Mouse (Mus musculus) thymus, adult 2 months (tissue): ENCODE data around the gene Itpkb. TPM values are rescaled to one million over a fixed set of nuclear protein-coding genes. Genes with fewer than 3 reads are reported as not detected.

Experiments
- DNase-seq: peaks from one replicate; pipeline ENCODE4 v3.0.0; 2021
- H3K27ac ChIP-seq: fragments of 200-500 bp; 2 replicates; pipeline ENCODE4 v1.5.1; 2012; ENCODE audit warnings: low read length, control low read depth; ENCODE audit not compliant: control insufficient read depth, insufficient read depth
- H3K27me3 ChIP-seq: fragments of 200-500 bp; 2 replicates; pipeline ENCODE4 v1.6.1; 2012; ENCODE audit warnings: mild to moderate bottlenecking, low read length, moderate library complexity, mixed read lengths; ENCODE audit not compliant: control insufficient read depth, insufficient read depth
- H3K36me3 ChIP-seq: fragments of 200-500 bp; 2 replicates; pipeline ENCODE4 v1.6.1; 2012; ENCODE audit warnings: mild to moderate bottlenecking, low read length, moderate library complexity; ENCODE audit not compliant: control insufficient read depth, insufficient read depth
- H3K4me1 ChIP-seq: fragments of 200-500 bp; replicated peaks from 2 replicates; pipeline ENCODE4 v1.6.1; 2012; ENCODE audit warnings: low read length; ENCODE audit not compliant: control insufficient read depth, insufficient read depth
- H3K4me3 ChIP-seq: fragments of 200-500 bp; 2 replicates; pipeline ENCODE4 v1.5.1; 2012; ENCODE audit warnings: mild to moderate bottlenecking, low read length, control low read depth, moderate library complexity; ENCODE audit not compliant: control insufficient read depth, insufficient read depth
- CTCF ChIP-seq: fragments of 200-500 bp; IDR thresholded peaks from 2 replicates; pipeline ENCODE4 v1.5.1; 2012; ENCODE audit warnings: mild to moderate bottlenecking, control low read depth, low read length, moderate library complexity, borderline replicate concordance; ENCODE audit not compliant: control insufficient read depth, poor library complexity, insufficient read depth; ENCODE audit errors: extremely low read depth
- POLR2A ChIP-seq: fragments of 200-500 bp; IDR thresholded peaks from 2 replicates; pipeline ENCODE4 v1.6.1; 2012; ENCODE audit warnings: mild to moderate bottlenecking, low read length, control low read depth, moderate library complexity; ENCODE audit not compliant: control insufficient read depth, poor library complexity, insufficient read depth; ENCODE audit errors: extremely low read depth
- whole genome bisulfite sequencing: fragments of 180-500 bp; shearing (Covaris S2); methylation state at CpG from one replicate; pipeline ENCODE4 v1.1.7; 2018; 5-methylcytosine and 5-hydroxymethylcytosine counted together
- polyA plus RNA-seq: library from polyadenylated mRNA; depleted of rRNA; stranded (reverse); fragments of >200 nt; gene quantifications from 2 replicates; pipeline ENCODE4 v1.2.3, GENCODE M21; 2012

Gene Itpkb
- polyA plus RNA-seq, 1 experiment, result 69.0 TPM

DNA sequence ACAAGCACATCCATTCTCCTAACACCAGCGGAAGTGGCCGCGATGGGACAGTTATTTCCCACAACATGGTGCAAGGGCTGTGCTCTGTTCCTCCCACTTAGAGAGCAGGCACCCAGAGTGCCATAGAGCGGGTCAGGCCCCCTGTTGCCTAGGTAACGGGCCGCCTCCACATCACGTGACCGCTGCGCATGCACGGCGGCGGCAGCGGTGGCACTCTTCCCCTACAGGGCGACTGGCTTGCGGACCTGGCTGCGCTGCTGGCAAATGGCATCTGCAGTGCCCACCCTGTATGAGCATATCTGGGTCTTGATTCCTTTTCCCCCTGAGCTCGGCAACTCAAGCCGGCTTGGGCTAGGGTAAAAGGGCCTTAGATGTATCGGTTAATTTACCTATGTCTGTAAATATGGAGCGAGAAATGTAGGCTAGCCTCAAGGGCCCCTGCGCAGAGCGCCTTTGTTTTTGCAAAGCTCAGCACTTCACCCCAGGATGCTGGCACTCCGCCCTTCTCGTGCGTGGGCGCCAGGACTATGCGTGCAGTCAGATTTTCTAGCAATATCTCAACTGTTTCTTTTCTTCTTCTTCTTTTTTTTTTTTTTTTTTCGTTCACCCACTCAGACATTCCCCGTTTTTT lies 35.0 kb downstream of the Itpkb start:
- peaks cover 58% of the 10 kb centered on the region for H3K4me1 ChIP-seq
- WGBS, result under 1% methylated on average over 29 of the region's 29 CpGs
- H3K27ac ChIP-seq, result peak overlapping the region; percentile 91
- H3K27me3 ChIP-seq, result no peaks in the 10 kb centered on the region
- DNase-seq, result peak; percentile 97
- peak; percentile 65; the same call in 1 of the 2 replicates for TF ChIP-seq CTCF
- TF ChIP-seq POLR2A, result peak; percentile 72
- peak overlapping the region; percentile 30 for H3K4me3 ChIP-seq
- H3K36me3 ChIP-seq, result no peaks in the 10 kb centered on the region

DNA sequence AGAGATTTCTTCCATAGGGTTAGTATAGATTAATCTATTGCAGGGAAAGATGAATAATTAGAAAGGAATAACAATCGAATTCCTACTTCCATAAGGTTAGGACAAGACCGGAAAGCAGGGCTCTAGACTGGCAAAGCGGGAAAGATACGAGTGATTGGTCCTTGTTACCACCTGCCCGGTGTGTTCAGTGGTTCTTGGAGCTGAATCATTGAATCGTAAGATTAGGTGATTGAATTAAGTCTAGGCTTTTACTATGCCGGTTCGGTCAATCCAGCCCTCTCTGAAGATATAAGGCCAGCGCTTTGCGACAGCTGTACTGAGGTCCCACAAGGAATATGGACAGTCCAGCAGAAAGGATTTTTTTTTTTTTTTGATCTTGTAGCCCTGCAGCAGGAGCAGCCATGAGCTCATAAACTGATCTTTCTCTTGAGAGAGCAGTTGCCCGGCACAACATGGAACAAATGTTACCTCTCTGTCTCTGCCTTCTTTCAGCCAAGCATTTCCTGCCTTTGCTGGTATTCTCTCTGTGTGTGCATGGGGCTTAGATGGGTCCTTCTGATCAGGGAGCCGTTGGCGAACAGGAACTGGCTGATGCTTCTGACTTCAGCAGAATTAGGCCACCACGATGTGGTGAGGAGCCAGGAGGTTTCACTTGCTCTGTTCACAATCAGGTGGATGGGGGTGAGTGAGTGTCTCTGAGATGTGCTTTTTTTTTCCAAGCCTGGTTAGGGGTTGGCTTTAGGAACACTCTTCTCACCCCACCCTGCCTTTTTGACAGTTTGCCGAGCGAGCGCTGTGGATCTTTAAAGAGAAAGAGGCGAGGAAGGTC lies 35.9 kb downstream of the Itpkb start:
- DNase-seq, result peak; percentile 67
- peak overlapping the region; percentile 97 for H3K27ac ChIP-seq
- TF ChIP-seq CTCF, result no peak
- TF ChIP-seq POLR2A, result no peak
- peaks cover 60% of the 10 kb centered on the region for H3K4me1 ChIP-seq
- H3K27me3 ChIP-seq, result no peaks in the 10 kb centered on the region
- 40% methylated on average over 18 of the region's 18 CpGs for WGBS
- H3K4me3 ChIP-seq, result peak overlapping the region; percentile 29
- H3K36me3 ChIP-seq, result no peaks in the 10 kb centered on the region

DNA sequence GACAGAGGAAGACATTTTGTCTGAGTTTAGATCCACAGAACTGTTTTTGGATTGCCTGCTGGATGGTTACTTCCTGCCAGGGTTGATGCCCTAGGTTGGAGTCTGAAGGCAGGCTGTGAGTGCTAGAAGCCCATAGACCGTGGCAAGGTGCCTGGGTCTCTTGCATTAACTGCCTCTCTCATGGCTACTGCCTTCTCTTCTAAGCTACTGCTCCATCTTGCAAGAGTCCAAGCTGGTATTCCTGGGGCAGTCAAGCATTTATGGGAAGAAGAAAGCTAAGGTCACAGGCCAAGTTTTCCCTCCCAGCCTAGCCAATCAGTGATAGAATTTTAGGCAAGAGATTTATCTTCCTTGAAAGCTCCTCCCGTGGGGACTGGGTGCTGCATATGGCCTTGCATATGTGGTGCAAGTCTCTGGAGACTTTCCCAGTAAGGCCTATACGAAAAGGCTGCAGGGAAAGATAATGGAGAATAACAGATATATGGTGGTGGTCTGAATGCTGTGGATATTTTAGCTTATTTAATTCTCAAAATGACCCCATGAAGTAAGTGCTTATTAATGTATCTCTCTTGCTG lies 36.8 kb downstream of the Itpkb start:
- 54% methylated on average over 3 of the region's 3 CpGs for WGBS
- H3K27ac ChIP-seq, result peak overlapping the region; percentile 97
- no peaks in the 10 kb centered on the region for H3K36me3 ChIP-seq
- H3K27me3 ChIP-seq, result no peaks in the 10 kb centered on the region
- no peak for TF ChIP-seq CTCF
- no peak for TF ChIP-seq POLR2A
- H3K4me3 ChIP-seq, result peak overlapping the region; percentile 29; the same call in 1 of the 2 replicates
- peaks cover 57% of the 10 kb centered on the region for H3K4me1 ChIP-seq
- DNase-seq, result no peak

DNA sequence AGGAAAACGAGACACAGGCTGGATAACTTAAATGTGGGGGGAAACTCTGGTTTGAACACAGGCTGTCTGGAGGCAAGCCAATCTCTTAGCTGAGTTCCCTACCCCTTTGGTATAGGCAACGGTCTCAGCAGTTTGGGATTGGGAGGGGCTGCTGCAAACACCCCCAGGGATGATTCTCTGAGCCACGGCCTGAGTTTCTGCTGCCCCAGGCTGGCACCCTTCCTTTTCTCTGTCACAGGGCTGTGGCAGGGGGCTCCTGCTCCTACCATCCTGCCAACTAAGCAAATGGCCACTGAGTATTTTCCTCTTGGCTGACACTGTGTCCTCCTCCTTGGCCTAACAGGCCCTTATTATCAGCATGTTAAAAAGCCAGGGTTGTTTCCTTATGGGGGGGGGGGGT lies 37.3 kb downstream of the Itpkb start:
- TF ChIP-seq POLR2A, result no peak
- TF ChIP-seq CTCF, result no peak
- no peak overlapping the region; the same call in 1 of the 2 replicates for H3K27ac ChIP-seq
- 61% methylated on average over 3 of the region's 3 CpGs for WGBS
- no peak for DNase-seq
- H3K4me1 ChIP-seq, result peaks cover 53% of the 10 kb centered on the region
- H3K36me3 ChIP-seq, result no peaks in the 10 kb centered on the region
- no peaks in the 10 kb centered on the region for H3K27me3 ChIP-seq
- H3K4me3 ChIP-seq, result no peak overlapping the region

DNA sequence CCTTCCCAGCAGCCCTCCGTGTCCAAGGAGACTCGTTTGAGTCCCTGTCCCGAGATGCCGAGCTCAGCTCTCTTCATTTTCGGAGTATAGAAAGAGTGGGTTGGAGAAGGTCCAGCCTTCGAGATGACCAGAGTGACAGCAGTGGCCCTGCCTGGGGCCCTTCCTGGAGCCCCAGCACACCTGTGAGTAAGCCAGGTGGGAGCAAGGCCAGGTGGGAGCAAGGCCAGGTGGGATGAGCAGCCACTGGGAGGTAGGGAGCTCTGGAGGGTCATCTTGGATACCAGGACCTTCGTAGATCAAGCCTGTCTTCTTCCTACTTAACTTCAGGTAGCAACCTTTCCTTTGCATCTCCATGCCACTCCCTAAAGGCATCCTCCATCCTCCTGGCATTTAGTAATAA lies 37.8 kb downstream of the Itpkb start:
- no peak overlapping the region for H3K27ac ChIP-seq
- TF ChIP-seq CTCF, result no peak
- no peak for TF ChIP-seq POLR2A
- no peak for DNase-seq
- no peaks in the 10 kb centered on the region for H3K36me3 ChIP-seq
- no peak overlapping the region for H3K4me3 ChIP-seq
- peaks cover 53% of the 10 kb centered on the region for H3K4me1 ChIP-seq
- 94% methylated on average over 7 of the region's 7 CpGs for WGBS
- no peaks in the 10 kb centered on the region for H3K27me3 ChIP-seq

DNA sequence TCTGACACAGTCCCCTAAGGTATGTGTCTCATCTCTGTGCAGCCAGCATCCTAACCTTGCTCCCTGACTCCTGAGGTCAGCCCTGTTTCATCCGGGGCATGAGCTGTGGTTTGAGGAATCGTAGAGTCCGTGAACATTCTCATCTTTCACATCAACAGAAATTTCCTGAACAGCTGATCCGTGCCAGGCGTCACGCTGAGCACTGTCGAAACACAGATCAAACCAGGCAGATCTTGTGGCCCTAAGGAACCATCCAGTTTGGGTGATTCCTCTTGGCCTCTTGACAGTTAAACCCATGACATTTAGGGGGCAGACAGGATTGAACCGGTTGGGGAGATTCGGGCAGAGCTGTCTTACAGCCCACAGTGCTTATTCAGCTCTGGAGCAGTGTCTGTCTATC lies 38.4 kb downstream of the Itpkb start:
- H3K4me3 ChIP-seq, result no peak overlapping the region
- no peak for TF ChIP-seq POLR2A
- TF ChIP-seq CTCF, result no peak
- H3K36me3 ChIP-seq, result no peaks in the 10 kb centered on the region
- peaks cover 51% of the 10 kb centered on the region for H3K4me1 ChIP-seq
- no peak overlapping the region for H3K27ac ChIP-seq
- DNase-seq, result no peak
- 74% methylated on average over 9 of the region's 9 CpGs for WGBS
- H3K27me3 ChIP-seq, result no peaks in the 10 kb centered on the region
